Mouse (Mus musculus) induced T-regulatory cell, adult 2 months (primary cell): ENCODE data around the gene Pcgf1.

Experiments used
- DNase-seq: peaks from one replicate; pipeline ENCODE4 v3.0.0-alpha.2; 2012; ENCODE audit warnings: low read depth

The Pcgf1 gene

DNA sequence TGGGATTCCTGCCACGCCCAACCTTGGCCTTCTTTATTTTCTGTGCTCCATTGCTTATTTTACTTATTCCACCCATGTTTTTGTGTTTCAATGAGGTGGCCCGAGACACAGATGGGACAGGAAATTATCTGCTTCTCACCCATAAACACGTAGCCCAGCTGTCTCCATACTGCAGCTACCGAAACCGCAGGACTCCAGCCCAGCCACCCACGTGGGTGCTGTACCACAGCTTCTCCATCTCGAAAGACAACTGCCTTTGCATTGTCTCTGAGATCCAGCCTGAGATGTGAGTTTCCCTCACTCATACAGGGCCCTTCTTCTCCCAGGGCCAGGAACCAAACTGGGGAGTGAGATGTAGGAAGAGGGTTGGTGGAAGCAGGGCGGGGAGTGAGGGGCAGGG lies 11.7 kb upstream of the Pcgf1 start:
- peak; percentile 54 for DNase-seq

GRCm38 (mm10) chr6:83066441-83066840 lies 11.2 kb upstream of the Pcgf1 start:
- no peak for DNase-seq

- no peak for DNase-seq
Observed at GRCm38 (mm10) chr6:83068221-83068620, 9.4 kb upstream of the Pcgf1 start.

GRCm38 (mm10) chr6:83068706-83069487 lies 8.8 kb upstream of the Pcgf1 start:
- DNase-seq, result peak; percentile 44

GRCm38 (mm10) chr6:83069488-83070246 lies 8.0 kb upstream of the Pcgf1 start:
- peak; percentile 42 for DNase-seq

DNA sequence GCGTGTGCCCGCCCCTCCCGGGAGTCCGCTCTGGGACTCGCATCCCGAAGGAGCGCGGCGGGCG lies 7.6 kb upstream of the Pcgf1 start, which contains the start of gene Tlx2:
TSS of gene Tlx2 (minus strand) at position 47 of the 64 bp plus-strand sequence.
- DNase-seq, result peak; percentile 32

DNA sequence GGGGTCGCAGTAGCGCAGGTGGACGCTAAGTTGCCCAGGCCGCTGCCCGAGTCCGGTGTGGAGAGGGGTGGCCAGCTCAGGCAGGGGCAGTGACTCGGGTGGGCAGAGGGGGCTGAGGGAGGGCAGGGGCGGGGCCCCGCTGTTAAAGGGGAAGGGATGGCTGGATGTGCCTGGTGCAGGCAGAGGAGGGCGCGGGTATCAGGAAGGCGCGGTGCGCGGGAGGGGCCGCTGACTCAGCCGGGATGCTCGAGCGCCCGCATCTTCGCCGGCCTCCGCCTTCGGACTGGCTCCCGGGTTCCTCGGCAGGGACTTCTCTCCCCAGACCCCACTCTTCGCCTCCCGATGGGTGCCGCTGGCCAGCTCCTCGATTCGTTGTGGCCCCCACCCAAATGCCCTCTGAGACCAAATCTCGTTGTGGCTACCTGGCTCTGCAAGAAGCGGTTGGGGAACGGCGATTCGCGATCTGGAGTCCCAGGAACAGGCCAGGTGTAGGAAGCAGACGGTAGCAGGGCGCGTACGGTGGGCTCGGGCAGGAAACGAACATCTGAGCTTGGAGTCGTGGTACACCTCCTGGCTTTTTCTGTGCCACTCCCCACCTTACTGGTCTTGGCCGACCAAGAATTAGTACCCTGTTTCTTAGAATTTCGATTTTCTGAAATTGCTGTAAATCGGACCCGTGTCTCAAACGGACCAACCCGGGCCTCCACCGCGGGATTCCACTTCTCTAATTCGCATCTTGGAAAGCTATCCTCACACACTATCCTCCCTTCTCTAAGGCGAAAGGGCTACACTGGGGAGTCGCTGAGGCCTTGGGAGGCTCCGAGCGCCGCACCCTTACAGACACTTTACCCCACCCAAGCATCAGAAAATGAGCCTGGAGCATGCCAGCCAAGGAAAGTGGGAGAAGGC lies 7.1 kb upstream of the Pcgf1 start:
- peak; percentile 64 for DNase-seq

- no peak for DNase-seq
Observed at GRCm38 (mm10) chr6:83071220-83071619, 6.4 kb upstream of the Pcgf1 start.

- peak; percentile 71 for DNase-seq
Observed at GRCm38 (mm10) chr6:83074979-83075378, 2.7 kb upstream of the Pcgf1 start.

DNA sequence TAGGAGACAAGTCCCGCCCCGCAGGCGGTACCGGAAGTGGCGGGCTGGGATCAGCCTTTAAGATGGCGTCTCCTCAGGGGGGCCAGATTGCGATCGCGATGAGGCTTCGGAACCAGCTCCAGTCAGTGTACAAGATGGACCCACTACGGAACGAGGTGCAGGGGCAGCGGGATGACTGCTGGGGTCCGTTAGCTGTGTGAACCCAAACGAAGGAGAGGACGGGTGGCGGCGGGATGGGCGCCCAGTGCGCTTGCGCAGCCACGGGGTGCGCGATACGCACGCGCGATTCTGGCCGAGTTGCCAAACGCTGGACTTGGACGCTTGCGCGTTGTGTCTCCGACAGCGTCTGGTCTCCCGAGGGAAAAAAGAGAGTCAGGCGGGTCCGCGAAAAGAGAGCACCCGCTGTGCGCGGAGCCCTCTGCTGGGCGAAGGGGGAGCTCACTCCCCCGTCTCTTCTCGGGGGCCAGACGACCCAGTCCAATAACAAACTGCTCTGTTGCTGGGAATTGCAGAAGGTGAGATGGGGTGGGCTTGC lies 722 bp downstream of the Pcgf1 start:
- peak; percentile 100 for DNase-seq

GRCm38 (mm10) chr6:83080210-83080609 lies 2.5 kb downstream of the Pcgf1 start:
- DNase-seq, result no peak

DNA sequence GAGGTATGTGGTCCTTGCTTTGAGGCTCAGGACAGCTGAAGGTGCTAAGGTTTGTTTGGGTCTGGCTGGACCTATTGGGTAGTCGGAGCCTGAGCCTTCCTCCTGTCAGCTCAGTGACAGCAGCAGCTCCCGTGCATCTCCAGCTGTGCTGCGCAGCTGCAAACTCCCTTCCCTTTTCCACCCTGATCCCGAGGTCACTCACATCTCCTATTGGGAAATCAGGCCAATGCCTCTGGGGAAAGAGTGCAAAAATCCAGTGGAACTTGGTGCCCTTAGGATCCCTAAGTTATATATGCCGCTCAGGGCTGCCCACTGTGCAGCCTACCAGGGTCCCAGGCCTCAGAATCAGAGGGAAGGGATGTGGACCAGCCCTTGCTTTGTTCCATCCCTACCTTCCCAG lies 5.8 kb downstream of the Pcgf1 start:
- no peak for DNase-seq

- no peak for DNase-seq
Observed at GRCm38 (mm10) chr6:83084477-83084876, 6.8 kb downstream of the Pcgf1 start.

DNA sequence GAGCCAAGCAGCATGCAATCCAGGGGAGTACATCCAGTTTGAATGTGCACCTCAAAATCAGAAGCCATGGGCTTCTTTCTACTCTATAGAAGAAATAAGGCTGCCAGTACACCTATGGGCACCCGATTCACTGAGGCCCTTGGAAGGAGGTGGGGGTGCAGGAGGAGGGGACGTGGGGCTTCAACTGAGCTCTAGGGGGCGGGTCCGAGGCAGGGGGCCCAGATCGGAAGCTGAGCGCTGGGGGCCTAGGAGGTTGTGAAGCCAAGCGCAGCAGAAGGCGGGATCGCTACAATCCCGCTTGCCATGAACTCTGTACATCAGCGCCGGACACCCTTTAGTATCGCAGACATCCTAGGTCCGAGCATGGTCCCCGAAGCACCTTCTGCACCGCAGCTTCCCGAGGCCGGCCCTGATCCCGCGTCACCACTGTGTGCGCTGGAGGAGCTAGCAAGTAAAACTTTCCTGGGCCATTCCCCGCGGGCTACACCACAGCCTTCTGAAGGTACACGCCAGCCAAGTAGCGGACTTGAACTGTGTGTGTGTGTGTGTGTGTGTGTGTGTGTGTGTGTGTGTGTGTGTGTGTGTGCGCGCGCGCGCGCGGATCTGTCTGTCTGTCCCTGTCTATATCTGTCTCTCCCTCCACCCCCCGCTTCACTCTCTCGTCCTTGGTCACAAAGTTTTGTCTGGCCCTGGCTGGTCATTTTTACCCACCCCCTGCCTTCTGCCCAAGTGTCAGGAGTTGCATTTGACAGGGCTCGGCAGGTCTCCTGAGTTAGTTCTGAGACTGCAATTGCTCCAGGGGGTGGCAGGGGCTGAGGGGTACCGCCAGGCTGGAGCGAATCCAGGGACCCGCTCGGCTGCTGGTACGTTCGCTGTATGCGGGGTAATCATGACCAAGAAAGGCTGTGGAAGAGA lies 8.7 kb downstream of the Pcgf1 start, which contains the start of gene Lbx2:
TSS of gene Lbx2 (plus strand) at position 247 of the 915 bp plus-strand sequence.
- DNase-seq, result no peak

GRCm38 (mm10) chr6:83087205-83087925 lies 9.7 kb downstream of the Pcgf1 start:
- DNase-seq, result no peak

DNA sequence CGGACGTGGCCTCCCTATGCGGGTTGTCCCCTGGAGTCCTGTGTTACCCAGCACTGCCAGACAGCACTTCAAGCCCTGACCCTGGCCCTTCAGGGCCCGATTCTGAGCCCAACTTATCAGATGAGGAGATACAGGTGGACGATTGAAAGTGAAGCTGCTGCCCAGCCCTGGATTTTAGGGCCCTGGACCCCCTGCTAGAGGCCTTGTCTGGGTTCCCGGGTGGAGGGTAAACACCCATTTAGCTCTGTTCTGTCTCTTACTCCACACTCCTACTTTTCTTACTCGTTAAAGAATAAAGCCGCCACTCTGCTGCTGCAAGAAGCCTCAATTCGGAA lies 10.2 kb downstream of the Pcgf1 start:
- DNase-seq, result no peak

DNA sequence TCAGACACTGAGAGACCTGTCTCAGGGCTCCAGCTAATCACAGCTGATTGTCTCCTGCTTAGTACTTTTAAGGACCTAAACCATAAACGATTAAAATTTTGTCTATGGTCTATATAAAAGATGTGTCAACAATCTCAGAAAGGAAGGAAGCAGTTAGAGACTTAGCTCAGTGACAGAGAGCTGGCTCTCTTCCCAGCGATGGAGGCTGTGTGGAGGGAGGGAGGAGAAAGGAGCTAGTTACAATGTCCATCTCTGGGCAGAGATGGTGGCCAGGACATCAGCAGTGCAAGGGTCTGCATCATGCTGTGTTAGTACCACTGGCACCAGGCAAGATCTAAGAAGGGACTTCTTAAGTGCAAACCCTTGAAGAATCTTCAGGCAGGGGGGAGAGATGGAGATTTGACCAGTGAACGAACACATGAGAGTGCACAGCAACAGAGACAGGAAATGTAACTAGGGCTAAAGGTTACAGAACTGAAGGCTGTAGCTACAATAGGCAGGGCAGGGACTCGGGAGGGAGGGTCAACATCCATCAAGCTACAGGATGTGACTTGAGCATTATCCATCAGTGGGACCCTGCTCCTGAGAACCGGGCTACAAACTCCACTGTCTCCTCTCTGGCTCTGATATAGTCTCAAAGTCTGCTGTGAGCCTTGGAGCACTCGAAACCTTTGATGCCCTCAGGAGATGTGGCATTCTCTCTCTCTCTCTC lies 14.9 kb downstream of the Pcgf1 start:
- no peak for DNase-seq

GRCm38 (mm10) chr6:83095968-83096367 lies 18.3 kb downstream of the Pcgf1 start:
- peak; percentile 83 for DNase-seq

- no peak for DNase-seq
Observed at GRCm38 (mm10) chr6:83098411-83098810, 20.7 kb downstream of the Pcgf1 start.

GRCm38 (mm10) chr6:83101316-83101687 lies 23.6 kb downstream of the Pcgf1 start, which contains the start of the genes Ccdc142 and Gm42688:
Gene Ccdc142, plus strand, starts transcription at chr6:83101601.
Gene Gm42688, plus strand, starts transcription at chr6:83101617.
- peak; percentile 95 for DNase-seq
